Mouse (Mus musculus) liver, adult (tissue): Measurements from ENCODE around the gene Cxcr5.

Experiments used
- GATA4 ChIP-seq: IDR thresholded peaks from 2 replicates; pipeline ENCODE4 v1.6.1; 2014; ENCODE audit warnings: mild to moderate bottlenecking, low read length; ENCODE audit not compliant: insufficient replicate concordance

Cxcr5 gene

DNA sequence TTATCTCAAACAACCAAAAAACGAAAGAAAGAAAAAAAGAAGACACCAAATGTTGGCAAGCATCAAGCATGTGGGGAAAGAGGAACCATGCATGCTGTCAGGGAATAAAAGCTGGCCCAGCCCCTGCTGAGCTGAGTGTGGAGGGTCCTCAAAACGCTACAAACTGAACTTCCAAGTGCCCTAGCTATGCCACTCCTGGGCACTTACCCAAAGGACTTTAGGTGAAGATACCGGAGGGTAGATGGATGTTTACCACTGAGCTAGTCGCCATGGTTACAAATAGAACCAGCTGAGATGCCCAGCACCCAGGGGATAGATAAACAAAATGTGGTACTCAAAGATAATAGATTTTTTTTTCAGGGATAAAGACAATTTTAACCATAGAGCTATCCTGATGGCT lies at the start of gene Cxcr5:
Gene Cxcr5 (minus strand): TSS at position 281 of the 400 bp plus-strand sequence.
- no peak for TF ChIP-seq GATA4

DNA sequence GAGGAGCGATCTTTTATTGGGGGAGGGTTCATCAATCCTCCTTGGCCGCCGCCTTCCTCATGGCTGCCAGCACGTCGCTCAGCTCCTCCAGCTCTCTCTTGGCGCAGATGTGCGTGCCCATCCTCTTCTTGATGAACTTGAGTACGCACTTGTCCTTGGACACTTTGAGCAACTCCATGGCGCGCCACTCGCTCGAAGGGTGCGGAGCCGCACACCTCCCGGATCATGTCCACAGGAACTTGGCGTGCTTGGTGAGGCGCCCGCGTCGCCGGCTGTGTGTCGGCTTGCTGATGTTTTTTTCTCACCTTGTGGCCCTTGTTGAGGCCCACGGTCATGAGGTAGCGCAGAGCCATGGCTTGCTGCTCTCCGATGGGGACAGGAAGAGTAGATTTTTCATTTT lies 48.7 kb upstream of the Cxcr5 start:
- no peak for TF ChIP-seq GATA4

DNA sequence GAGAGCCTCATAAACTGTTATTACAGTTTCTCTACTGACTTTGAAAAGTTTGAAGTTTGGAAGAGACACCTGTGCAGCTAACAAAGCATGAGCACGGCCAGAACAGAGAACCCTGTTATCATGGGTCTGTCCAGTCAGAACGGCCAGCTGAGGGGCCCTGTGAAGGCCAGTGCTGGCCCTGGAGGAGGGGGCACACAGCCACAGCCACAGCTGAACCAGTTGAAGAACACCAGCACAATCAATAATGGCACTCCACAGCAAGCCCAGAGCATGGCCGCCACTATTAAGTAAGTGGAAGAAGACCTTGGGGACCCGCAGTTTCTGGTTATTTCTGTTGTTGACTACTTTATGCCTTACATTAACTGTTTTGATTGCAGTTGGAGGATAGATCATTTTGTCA lies 45.6 kb upstream of the Cxcr5 start:
- no peak for TF ChIP-seq GATA4

DNA sequence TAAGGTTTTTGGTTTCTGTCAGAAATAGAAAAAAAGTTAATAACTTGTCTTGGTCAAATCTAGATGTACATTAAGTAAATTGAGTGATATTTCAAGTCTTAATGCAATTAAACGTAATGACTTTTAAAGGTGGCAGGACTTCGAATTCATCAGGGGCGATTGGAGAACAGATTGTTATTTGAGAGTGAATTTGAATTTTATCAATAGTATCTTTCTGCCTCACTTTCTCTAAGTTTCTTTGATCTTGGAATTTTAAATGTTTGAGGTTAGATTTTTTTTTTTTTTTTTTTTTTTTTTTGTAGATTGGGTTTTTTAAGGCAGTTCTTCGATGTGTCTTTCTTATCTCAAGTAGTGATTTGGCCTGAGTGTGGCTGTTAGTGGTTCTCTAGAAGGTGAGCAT lies 45.0 kb upstream of the Cxcr5 start:
- no peak for TF ChIP-seq GATA4

GRCm38 (mm10) chr9:44605616-44606165 lies 44.0 kb upstream of the Cxcr5 start:
- no peak for TF ChIP-seq GATA4

DNA sequence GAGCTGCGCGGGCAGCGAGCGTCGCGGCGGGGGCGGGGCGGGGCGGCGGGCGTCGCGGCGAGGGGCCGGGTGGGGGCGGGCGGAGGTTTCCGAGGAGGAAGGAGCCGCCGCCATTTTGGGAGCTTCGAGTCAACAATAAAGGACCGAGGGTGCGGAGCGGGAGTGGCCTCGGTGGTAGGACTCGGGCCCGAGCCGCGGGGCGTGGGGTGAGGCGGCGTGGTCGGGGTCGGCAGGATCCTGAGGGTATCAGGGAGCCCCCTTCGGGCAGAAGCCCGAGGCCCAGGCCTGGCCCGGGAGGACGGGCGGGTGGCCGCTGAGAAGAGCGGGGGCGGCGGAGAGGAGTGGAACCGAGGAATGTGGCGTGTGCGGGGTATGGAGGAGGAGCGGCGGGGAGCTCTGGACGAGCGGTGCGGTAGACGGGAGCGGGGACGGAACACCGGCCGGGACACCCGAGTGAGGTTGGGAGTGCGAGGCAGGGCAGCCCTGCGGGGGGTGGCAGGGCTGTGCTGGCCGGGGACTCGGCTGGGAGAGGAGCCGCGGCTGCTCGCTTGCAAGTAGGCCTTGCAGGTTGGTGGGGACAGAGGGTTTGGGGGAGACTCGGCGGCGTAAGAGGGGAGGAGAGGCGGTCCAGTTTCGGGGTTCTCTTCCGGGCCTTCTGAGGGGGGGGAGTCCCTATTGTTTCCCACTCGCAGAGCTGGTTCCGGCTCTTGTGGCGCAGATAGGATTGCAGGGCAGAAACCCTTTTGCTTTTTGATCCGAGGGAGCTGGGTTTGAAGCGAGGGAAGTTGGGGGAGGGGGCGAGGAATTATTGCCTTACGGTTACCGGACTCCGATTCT lies 43.3 kb upstream of the Cxcr5 start, which contains the start of gene Ddx6:
Gene Ddx6 (plus strand): TSS at position 114 of the 837 bp plus-strand sequence.
- TF ChIP-seq GATA4 = no peak

GRCm38 (mm10) chr9:44604290-44604778 lies 42.7 kb upstream of the Cxcr5 start:
- TF ChIP-seq GATA4 = no peak

- TF ChIP-seq GATA4 = no peak
Measured at GRCm38 (mm10) chr9:44603454-44604289, 42.0 kb upstream of the Cxcr5 start.

- no peak for TF ChIP-seq GATA4
Measured at GRCm38 (mm10) chr9:44602766-44603165, 41.1 kb upstream of the Cxcr5 start.

DNA sequence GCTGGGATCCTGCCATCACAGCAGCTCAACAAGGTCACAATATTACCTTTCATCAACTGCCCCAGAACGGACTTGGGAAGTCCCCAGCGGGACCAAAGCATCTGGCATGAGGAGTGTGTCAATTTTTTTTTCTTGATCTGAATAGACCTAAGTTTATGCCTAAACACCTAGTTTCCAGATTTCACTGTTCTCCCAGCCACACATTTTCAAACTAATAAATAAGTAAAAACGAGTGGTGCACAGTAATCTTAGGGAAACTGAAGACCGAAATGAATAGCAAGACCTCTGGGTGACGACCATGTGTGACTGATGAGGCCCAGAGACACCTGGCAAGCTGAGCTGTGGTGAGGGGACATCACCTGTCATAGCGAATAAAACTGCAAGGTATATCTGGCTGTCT lies 39.1 kb upstream of the Cxcr5 start:
- TF ChIP-seq GATA4 = no peak

GRCm38 (mm10) chr9:44599616-44600015 lies 37.9 kb upstream of the Cxcr5 start:
- no peak for TF ChIP-seq GATA4

- TF ChIP-seq GATA4 = no peak
Measured at GRCm38 (mm10) chr9:44598899-44599495, 37.3 kb upstream of the Cxcr5 start.

DNA sequence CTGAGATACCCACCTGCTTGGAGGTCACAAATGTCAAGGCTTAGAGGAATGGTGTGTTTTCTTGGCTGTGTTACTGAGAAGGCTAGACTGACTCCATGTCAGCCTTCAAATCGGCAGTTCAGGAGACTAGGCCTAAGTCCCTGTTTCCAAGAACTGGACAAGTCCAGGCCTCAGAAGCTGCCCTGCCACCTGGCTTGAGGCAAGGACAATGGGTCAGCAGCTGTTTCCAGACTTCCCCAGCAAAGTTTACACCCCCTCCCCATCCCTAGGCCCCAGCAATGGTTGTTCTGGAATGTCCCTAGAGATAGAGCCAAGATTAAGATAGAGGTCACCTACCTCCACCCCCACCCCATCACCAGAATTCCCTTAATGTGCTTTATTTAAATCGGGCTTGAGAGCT lies 36.1 kb upstream of the Cxcr5 start:
- no peak for TF ChIP-seq GATA4

DNA sequence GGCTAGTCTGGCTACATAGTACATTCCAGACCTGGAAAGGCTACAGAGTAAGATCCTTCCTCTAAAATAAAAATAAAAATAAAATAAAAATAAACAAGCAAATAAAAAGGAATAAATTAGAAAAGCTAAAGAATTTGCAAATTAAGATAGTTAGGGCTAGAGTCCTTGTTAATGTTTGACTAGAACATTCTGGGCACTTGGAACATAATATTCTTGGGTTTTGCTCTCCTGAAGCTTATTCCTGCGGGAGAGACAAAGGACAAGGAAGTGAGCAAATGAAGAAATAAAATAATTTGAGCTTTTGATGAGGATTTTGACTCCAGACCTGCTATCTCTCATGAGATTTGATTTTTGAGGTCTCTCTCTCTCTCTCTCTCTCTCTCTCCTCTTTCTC lies 33.9 kb upstream of the Cxcr5 start:
- TF ChIP-seq GATA4 = no peak

DNA sequence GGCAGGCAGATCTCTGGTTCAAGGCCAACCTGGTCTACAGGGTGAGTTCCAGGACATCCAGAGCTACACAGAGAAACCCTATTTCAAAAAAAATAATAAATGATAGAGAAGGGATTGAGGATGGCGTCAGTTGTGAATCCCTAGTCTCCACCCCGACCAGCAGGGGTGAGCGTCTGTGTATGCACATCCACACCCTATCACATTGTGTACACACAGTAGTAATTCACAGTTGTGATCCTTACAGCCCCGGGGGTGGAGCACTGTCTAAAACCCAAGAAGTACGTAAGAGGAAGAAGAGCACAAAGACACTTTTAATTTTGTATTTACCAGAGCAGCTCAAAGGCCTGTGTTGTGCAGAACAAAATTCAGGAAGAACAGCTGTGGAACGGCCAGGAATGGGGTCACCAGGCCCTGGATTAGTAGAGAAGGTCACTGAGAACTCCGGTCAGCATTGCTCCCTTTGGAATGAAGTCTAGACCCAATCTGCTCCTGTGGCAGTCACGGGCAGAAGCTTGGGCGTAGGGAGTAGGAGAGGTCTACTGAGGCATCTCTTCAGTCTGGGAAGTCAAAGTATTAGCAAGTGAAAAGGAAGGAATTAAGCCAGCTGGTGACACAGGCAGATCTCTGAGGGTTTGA lies 33.3 kb upstream of the Cxcr5 start:
- TF ChIP-seq GATA4 = no peak
